Mouse (Mus musculus) cerebellum, adult 8-10 months (tissue): ENCODE results near the gene Atp6v0e2.

Source experiments
- DNase-seq: peaks from one replicate; pipeline ENCODE4 v3.0.0; 2022

The Atp6v0e2 gene

DNA sequence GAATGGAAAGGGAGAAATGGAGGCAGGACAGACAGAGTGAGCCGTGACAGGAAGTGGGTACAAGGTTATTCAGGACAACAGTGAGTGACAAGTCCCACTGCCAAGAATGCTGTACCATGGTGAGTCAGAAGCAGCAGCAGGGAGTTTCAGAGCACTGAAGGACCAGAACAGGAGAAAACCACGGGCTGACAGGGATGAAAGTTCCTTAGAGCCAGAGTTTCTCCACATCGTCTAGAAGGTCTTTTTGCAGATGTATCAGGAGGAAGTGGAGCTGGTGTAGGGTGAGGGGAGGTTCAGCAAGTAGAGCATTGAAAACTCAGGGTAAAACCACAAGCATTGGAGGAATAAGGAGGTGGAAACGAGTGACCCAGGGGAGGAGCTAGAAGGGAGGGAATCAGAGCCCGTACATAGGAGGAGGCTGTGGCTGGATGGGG is 41.8 kb downstream of the Atp6v0e2 start:
- DNase-seq: no peak

DNA sequence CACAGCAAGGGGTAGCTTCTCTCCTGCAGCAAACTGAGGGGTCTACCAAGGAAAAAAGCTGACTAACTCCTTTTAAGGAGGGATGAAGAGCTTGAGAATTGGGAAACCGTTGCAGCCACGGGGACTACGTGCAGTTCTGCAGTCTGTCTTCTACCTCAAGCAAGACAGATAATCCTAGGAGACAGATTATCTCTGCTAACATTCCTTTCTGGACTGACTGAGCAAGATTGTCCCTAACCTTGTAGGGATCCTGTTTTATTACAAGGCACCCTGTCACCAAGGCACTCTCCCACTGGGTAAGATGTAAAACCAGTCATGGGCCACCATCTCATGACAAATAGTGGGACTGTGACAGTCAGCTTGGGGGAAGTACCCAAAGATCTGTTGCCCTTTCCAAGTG is 43.8 kb downstream of the Atp6v0e2 start:
- DNase-seq: no peak

DNA sequence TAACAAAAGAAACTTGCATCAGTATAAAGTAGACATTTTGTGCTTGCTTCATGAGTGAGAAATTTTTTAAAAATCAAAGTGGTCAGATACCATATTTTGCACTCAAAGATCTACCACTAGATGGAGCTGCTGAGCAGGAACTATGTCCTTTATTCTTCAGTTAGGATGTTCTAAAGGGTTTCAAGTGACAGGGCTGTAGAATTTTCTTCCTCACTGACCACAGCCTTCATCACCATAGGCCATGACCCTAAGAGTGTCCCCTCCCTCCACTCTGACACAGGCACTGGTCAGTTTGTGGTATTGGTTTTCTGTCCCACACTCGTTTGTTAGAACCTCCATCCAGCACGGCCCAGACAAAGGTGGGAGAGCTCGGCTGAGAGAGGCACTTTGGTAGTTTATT is 44.6 kb downstream of the Atp6v0e2 start:
- DNase-seq: peak; percentile 67

DNA sequence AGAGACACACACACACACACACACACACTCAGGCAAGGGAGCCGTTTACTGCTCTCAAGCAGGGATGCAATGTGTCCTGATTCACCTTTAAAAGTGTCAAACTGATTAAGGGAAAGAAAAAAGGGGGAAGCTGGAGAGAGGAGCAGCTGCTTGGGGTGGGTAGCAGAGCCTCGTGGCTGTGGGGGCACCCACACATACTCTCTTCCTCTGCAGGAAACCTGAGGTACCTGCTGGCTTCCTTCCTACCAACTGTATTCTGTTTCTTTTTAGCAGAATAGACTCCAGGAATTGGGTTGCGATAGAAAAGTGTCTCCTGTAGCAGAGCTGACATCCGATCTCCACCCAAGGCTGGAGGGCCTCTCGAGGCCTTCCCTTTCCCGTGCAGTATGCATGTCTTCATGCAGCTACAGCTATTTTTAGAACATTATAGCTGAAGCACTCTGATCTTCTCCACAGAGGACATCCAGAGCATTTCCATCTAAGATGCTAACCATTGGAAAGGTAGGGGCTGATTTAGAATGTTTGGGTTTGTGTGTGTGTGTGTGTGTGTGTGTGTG is 51.9 kb downstream of the Atp6v0e2 start, which contains the start of gene Gm45021:
TSS of gene Gm45021 (plus strand) at position 417 of the 557 bp plus-strand sequence.
- no peak for DNase-seq
